Mouse (Mus musculus): ENCODE measurements around the gene Aplp2. TPM values are rescaled to one million over a fixed set of nuclear protein-coding genes. Genes with fewer than 3 reads are reported as not detected.

Aplp2 gene
- total and polyA plus RNA-seq, 2 experiments: 195 to 276 TPM

- Histone ChIP-seq H3K79me2 (ENCODE audit: control insufficient read depth, insufficient read depth, low read length) (peaks cover 23% of the 10 kb centered on the region; the same call in 1 of the 2 replicates), H3K4me1 (ENCODE audit: control insufficient read depth, insufficient read depth, low read length) (peaks cover 21% of the 10 kb centered on the region), H3K9ac (ENCODE audit: low read depth, low read length) (no peak overlapping the region), H3K36me3 (ENCODE audit: control insufficient read depth, insufficient read depth, low read length) (no peaks in the 10 kb centered on the region), H3K4me3 (ENCODE audit: insufficient read depth, low read depth, low read length) (peak overlapping the region; percentile 36; the same call in 1 of the 2 replicates), H3K27ac (replicated peaks; ENCODE audit: insufficient read depth, low read depth, low read length) (no peak overlapping the region), H3K27me3 (ENCODE audit: control insufficient read depth, insufficient read depth, low read length) (no peaks in the 10 kb centered on the region)
- TF ChIP-seq CTCF (IDR thresholded peaks at IDR 0.05; ENCODE audit: low read depth, low read length): no peak
- no peak for TF ChIP-seq POLR2A (IDR thresholded peaks at IDR 0.05; ENCODE audit: extremely low read depth, insufficient read depth, low read length)
- WGBS: 20% methylated on average over 7 of the region's 7 CpGs
- DNase-seq (ENCODE audit: extremely low read depth, low read depth, low spot score): no peak
Observed at GRCm38 (mm10) chr9:31210163-31210562, 1.5 kb downstream of the Aplp2 start.

- Histone ChIP-seq H3K36me3 (ENCODE audit: control insufficient read depth, insufficient read depth, low read length) (no peaks in the 10 kb centered on the region), H3K27me3 (ENCODE audit: control insufficient read depth, insufficient read depth, low read length) (no peaks in the 10 kb centered on the region), H3K27ac (replicated peaks; ENCODE audit: insufficient read depth, low read depth, low read length) (no peak overlapping the region), H3K4me3 (ENCODE audit: insufficient read depth, low read depth, low read length) (no peak overlapping the region), H3K9ac (ENCODE audit: low read depth, low read length) (no peak overlapping the region), H3K79me2 (ENCODE audit: control insufficient read depth, insufficient read depth, low read length) (peaks cover 23% of the 10 kb centered on the region; the same call in 1 of the 2 replicates), H3K4me1 (ENCODE audit: control insufficient read depth, insufficient read depth, low read length) (peaks cover 27% of the 10 kb centered on the region)
- WGBS: 41% methylated on average over 1 of the region's 1 CpGs
- TF ChIP-seq POLR2A (IDR thresholded peaks at IDR 0.05; ENCODE audit: extremely low read depth, insufficient read depth, low read length) (no peak), CTCF (IDR thresholded peaks at IDR 0.05; ENCODE audit: low read depth, low read length) (no peak)
- DNase-seq (ENCODE audit: extremely low read depth, low read depth, low spot score): peak; percentile 70
Observed at GRCm38 (mm10) chr9:31209502-31209901, 2.1 kb downstream of the Aplp2 start.

DNA sequence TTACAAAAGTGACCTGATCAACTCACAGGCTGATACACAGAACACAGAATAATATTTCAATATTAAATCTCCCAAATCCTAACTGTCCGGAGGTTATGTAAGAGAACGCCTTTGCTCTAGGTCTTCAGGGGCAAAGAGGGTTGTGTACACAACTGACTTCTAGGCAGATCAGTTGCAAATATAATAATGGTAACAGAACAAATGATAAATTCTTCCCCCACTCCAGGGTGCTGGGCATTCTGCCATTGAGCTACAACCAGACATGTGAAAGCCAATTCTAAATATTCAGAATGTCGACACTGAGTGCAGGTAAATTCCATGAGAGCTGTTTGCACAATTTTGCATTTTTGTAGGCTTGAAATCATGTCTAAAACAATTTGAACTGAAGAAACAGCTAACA lies 3.9 kb downstream of the Aplp2 start:
- DNase-seq (ENCODE audit: extremely low read depth, low read depth, low spot score): peak; percentile 89
- H3K79me2 ChIP-seq (ENCODE audit: control insufficient read depth, insufficient read depth, low read length): peaks cover 32% of the 10 kb centered on the region
- 19% methylated on average over 3 of the region's 3 CpGs for WGBS
- no peak overlapping the region for H3K4me3 ChIP-seq (ENCODE audit: insufficient read depth, low read depth, low read length)
- H3K36me3 ChIP-seq (ENCODE audit: control insufficient read depth, insufficient read depth, low read length): no peaks in the 10 kb centered on the region
- H3K27me3 ChIP-seq (ENCODE audit: control insufficient read depth, insufficient read depth, low read length): no peaks in the 10 kb centered on the region
- H3K27ac ChIP-seq (replicated peaks; ENCODE audit: insufficient read depth, low read depth, low read length): peak overlapping the region; percentile 76
- H3K9ac ChIP-seq (ENCODE audit: low read depth, low read length): no peak overlapping the region
- peaks cover 30% of the 10 kb centered on the region for H3K4me1 ChIP-seq (ENCODE audit: control insufficient read depth, insufficient read depth, low read length)
- no peak for TF ChIP-seq POLR2A (IDR thresholded peaks at IDR 0.05; ENCODE audit: extremely low read depth, insufficient read depth, low read length)
- TF ChIP-seq CTCF (IDR thresholded peaks at IDR 0.05; ENCODE audit: low read depth, low read length): no peak

DNA sequence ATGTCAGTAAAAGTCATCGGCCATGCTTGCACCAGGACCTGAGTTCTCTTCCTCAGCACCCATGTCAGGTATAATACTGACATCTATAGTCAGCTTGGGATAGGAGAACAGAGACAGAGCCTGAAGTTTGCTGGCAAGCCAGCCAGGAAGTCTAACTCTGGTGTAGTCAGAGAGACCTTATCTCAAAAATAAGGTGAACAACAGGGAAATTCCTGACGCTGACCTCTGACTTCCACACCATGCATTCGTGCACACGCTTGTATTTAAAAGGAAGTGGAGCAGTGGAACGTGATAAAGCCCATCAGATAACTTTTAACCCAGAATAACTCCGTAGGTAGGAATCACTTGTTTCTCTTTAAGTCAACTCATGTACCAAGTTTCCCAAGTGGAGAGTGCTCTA lies 6.9 kb downstream of the Aplp2 start:
- 12% methylated on average over 6 of the region's 6 CpGs for WGBS
- Histone ChIP-seq H3K9ac (ENCODE audit: low read depth, low read length) (no peak overlapping the region), H3K36me3 (ENCODE audit: control insufficient read depth, insufficient read depth, low read length) (no peaks in the 10 kb centered on the region), H3K4me1 (ENCODE audit: control insufficient read depth, insufficient read depth, low read length) (peaks cover 30% of the 10 kb centered on the region), H3K79me2 (ENCODE audit: control insufficient read depth, insufficient read depth, low read length) (peaks cover 38% of the 10 kb centered on the region), H3K27me3 (ENCODE audit: control insufficient read depth, insufficient read depth, low read length) (no peaks in the 10 kb centered on the region), H3K27ac (replicated peaks; ENCODE audit: insufficient read depth, low read depth, low read length) (no peak overlapping the region), H3K4me3 (ENCODE audit: insufficient read depth, low read depth, low read length) (no peak overlapping the region)
- DNase-seq (ENCODE audit: extremely low read depth, low read depth, low spot score): peak; percentile 69
- TF ChIP-seq CTCF (IDR thresholded peaks at IDR 0.05; ENCODE audit: low read depth, low read length): no peak
- no peak for TF ChIP-seq POLR2A (IDR thresholded peaks at IDR 0.05; ENCODE audit: extremely low read depth, insufficient read depth, low read length)

- Histone ChIP-seq H3K9ac (ENCODE audit: low read depth, low read length) (no peak overlapping the region), H3K4me3 (ENCODE audit: insufficient read depth, low read depth, low read length) (no peak overlapping the region), H3K4me1 (ENCODE audit: control insufficient read depth, insufficient read depth, low read length) (peaks cover 29% of the 10 kb centered on the region), H3K27ac (replicated peaks; ENCODE audit: insufficient read depth, low read depth, low read length) (no peak overlapping the region), H3K27me3 (ENCODE audit: control insufficient read depth, insufficient read depth, low read length) (no peaks in the 10 kb centered on the region), H3K79me2 (ENCODE audit: control insufficient read depth, insufficient read depth, low read length) (peaks cover 41% of the 10 kb centered on the region), H3K36me3 (ENCODE audit: control insufficient read depth, insufficient read depth, low read length) (no peaks in the 10 kb centered on the region)
- TF ChIP-seq POLR2A (IDR thresholded peaks at IDR 0.05; ENCODE audit: extremely low read depth, insufficient read depth, low read length) (no peak), CTCF (IDR thresholded peaks at IDR 0.05; ENCODE audit: low read depth, low read length) (no peak)
- DNase-seq (ENCODE audit: extremely low read depth, low read depth, low spot score): no peak
- WGBS: 77% methylated on average over 16 of the region's 16 CpGs
Observed at GRCm38 (mm10) chr9:31203571-31204210, 7.9 kb downstream of the Aplp2 start.

GRCm38 (mm10) chr9:31203068-31203467 lies 8.5 kb downstream of the Aplp2 start:
- Histone ChIP-seq H3K4me3 (ENCODE audit: insufficient read depth, low read depth, low read length) (no peak overlapping the region), H3K79me2 (ENCODE audit: control insufficient read depth, insufficient read depth, low read length) (peaks cover 45% of the 10 kb centered on the region), H3K27ac (replicated peaks; ENCODE audit: insufficient read depth, low read depth, low read length) (no peak overlapping the region), H3K36me3 (ENCODE audit: control insufficient read depth, insufficient read depth, low read length) (no peaks in the 10 kb centered on the region), H3K27me3 (ENCODE audit: control insufficient read depth, insufficient read depth, low read length) (no peaks in the 10 kb centered on the region), H3K4me1 (ENCODE audit: control insufficient read depth, insufficient read depth, low read length) (peaks cover 25% of the 10 kb centered on the region), H3K9ac (ENCODE audit: low read depth, low read length) (no peak overlapping the region)
- DNase-seq (ENCODE audit: extremely low read depth, low read depth, low spot score): no peak
- WGBS: 75% methylated on average over 6 of the region's 6 CpGs
- no peak for TF ChIP-seq POLR2A (IDR thresholded peaks at IDR 0.05; ENCODE audit: extremely low read depth, insufficient read depth, low read length)
- TF ChIP-seq CTCF (IDR thresholded peaks at IDR 0.05; ENCODE audit: low read depth, low read length): no peak
